Mouse (Mus musculus): ENCODE measurements around the gene Tubgcp3. TPM values are rescaled to one million over a fixed set of nuclear protein-coding genes. Genes with fewer than 3 reads are reported as not detected.

The Tubgcp3 gene
- total and polyA plus RNA-seq, 2 experiments = 19.1 to 21.9 TPM

GRCm38 (mm10) chr8:12650495-12650894 is 21.6 kb downstream of the Tubgcp3 start:
- Histone ChIP-seq H3K79me2 (ENCODE audit: control insufficient read depth, insufficient read depth, low read length) (no peaks in the 10 kb centered on the region), H3K27me3 (ENCODE audit: control insufficient read depth, insufficient read depth, low read length) (no peaks in the 10 kb centered on the region), H3K9ac (ENCODE audit: low read depth, low read length) (no peak overlapping the region), H3K4me3 (ENCODE audit: insufficient read depth, low read depth, low read length) (no peak overlapping the region), H3K36me3 (ENCODE audit: control insufficient read depth, insufficient read depth, low read length) (peaks cover 31% of the 10 kb centered on the region), H3K27ac (replicated peaks; ENCODE audit: insufficient read depth, low read depth, low read length) (no peak overlapping the region), H3K4me1 (ENCODE audit: control insufficient read depth, insufficient read depth, low read length) (no peaks in the 10 kb centered on the region)
- DNase-seq (ENCODE audit: extremely low read depth, low read depth, low spot score) = no peak
- TF ChIP-seq CTCF (IDR thresholded peaks at IDR 0.05; ENCODE audit: low read depth, low read length) (no peak), POLR2A (IDR thresholded peaks at IDR 0.05; ENCODE audit: extremely low read depth, insufficient read depth, low read length) (no peak)
- WGBS = 88% methylated on average over 4 of the region's 4 CpGs

GRCm38 (mm10) chr8:12648951-12649350 is 23.1 kb downstream of the Tubgcp3 start:
- Histone ChIP-seq H3K79me2 (ENCODE audit: control insufficient read depth, insufficient read depth, low read length) (no peaks in the 10 kb centered on the region), H3K27me3 (ENCODE audit: control insufficient read depth, insufficient read depth, low read length) (no peaks in the 10 kb centered on the region), H3K4me1 (ENCODE audit: control insufficient read depth, insufficient read depth, low read length) (no peaks in the 10 kb centered on the region), H3K4me3 (ENCODE audit: insufficient read depth, low read depth, low read length) (no peak overlapping the region), H3K36me3 (ENCODE audit: control insufficient read depth, insufficient read depth, low read length) (peaks cover 30% of the 10 kb centered on the region), H3K9ac (ENCODE audit: low read depth, low read length) (no peak overlapping the region), H3K27ac (replicated peaks; ENCODE audit: insufficient read depth, low read depth, low read length) (no peak overlapping the region)
- no peak for DNase-seq (ENCODE audit: extremely low read depth, low read depth, low spot score)
- WGBS = 96% methylated on average over 4 of the region's 4 CpGs
- TF ChIP-seq CTCF (IDR thresholded peaks at IDR 0.05; ENCODE audit: low read depth, low read length) (no peak), POLR2A (IDR thresholded peaks at IDR 0.05; ENCODE audit: extremely low read depth, insufficient read depth, low read length) (no peak)

- TF ChIP-seq POLR2A (IDR thresholded peaks at IDR 0.05; ENCODE audit: extremely low read depth, insufficient read depth, low read length) (no peak), CTCF (IDR thresholded peaks at IDR 0.05; ENCODE audit: low read depth, low read length) (no peak)
- Histone ChIP-seq H3K79me2 (ENCODE audit: control insufficient read depth, insufficient read depth, low read length) (no peaks in the 10 kb centered on the region), H3K9ac (ENCODE audit: low read depth, low read length) (no peak overlapping the region), H3K27me3 (ENCODE audit: control insufficient read depth, insufficient read depth, low read length) (no peaks in the 10 kb centered on the region), H3K4me3 (ENCODE audit: insufficient read depth, low read depth, low read length) (no peak overlapping the region), H3K4me1 (ENCODE audit: control insufficient read depth, insufficient read depth, low read length) (no peaks in the 10 kb centered on the region), H3K27ac (replicated peaks; ENCODE audit: insufficient read depth, low read depth, low read length) (no peak overlapping the region), H3K36me3 (ENCODE audit: control insufficient read depth, insufficient read depth, low read length) (peaks cover 21% of the 10 kb centered on the region)
- 30% methylated on average over 4 of the region's 4 CpGs for WGBS
- DNase-seq (ENCODE audit: extremely low read depth, low read depth, low spot score) = peak; percentile 74
These were observed 25.5 kb downstream of the Tubgcp3 start for GRCm38 (mm10) chr8:12646536-12646935.

GRCm38 (mm10) chr8:12644894-12645293 is 27.2 kb downstream of the Tubgcp3 start:
- no peak overlapping the region for H3K4me3 ChIP-seq (ENCODE audit: insufficient read depth, low read depth, low read length)
- H3K27me3 ChIP-seq (ENCODE audit: control insufficient read depth, insufficient read depth, low read length) = no peaks in the 10 kb centered on the region
- no peak overlapping the region for H3K27ac ChIP-seq (replicated peaks; ENCODE audit: insufficient read depth, low read depth, low read length)
- no peak for TF ChIP-seq CTCF (IDR thresholded peaks at IDR 0.05; ENCODE audit: low read depth, low read length)
- no peaks in the 10 kb centered on the region for H3K4me1 ChIP-seq (ENCODE audit: control insufficient read depth, insufficient read depth, low read length)
- no peak overlapping the region for H3K9ac ChIP-seq (ENCODE audit: low read depth, low read length)
- WGBS = 90% methylated on average over 7 of the region's 7 CpGs
- H3K36me3 ChIP-seq (ENCODE audit: control insufficient read depth, insufficient read depth, low read length) = peaks cover 21% of the 10 kb centered on the region
- no peak for DNase-seq (ENCODE audit: extremely low read depth, low read depth, low spot score)
- no peaks in the 10 kb centered on the region for H3K79me2 ChIP-seq (ENCODE audit: control insufficient read depth, insufficient read depth, low read length)

GRCm38 (mm10) chr8:12644341-12644740 is 27.7 kb downstream of the Tubgcp3 start:
- H3K27ac ChIP-seq (replicated peaks; ENCODE audit: insufficient read depth, low read depth, low read length) = no peak overlapping the region
- TF ChIP-seq CTCF (IDR thresholded peaks at IDR 0.05; ENCODE audit: low read depth, low read length) = no peak
- no peak for TF ChIP-seq POLR2A (IDR thresholded peaks at IDR 0.05; ENCODE audit: extremely low read depth, insufficient read depth, low read length)

GRCm38 (mm10) chr8:12641527-12641926 is 30.5 kb downstream of the Tubgcp3 start:
- Histone ChIP-seq H3K9ac (ENCODE audit: low read depth, low read length) (no peak overlapping the region), H3K4me1 (ENCODE audit: control insufficient read depth, insufficient read depth, low read length) (no peaks in the 10 kb centered on the region), H3K36me3 (ENCODE audit: control insufficient read depth, insufficient read depth, low read length) (peaks cover 14% of the 10 kb centered on the region; the same call in 1 of the 2 replicates), H3K79me2 (ENCODE audit: control insufficient read depth, insufficient read depth, low read length) (no peaks in the 10 kb centered on the region), H3K4me3 (ENCODE audit: insufficient read depth, low read depth, low read length) (no peak overlapping the region), H3K27me3 (ENCODE audit: control insufficient read depth, insufficient read depth, low read length) (no peaks in the 10 kb centered on the region), H3K27ac (replicated peaks; ENCODE audit: insufficient read depth, low read depth, low read length) (no peak overlapping the region)
- no peak for DNase-seq (ENCODE audit: extremely low read depth, low read depth, low spot score)
- WGBS = 96% methylated on average over 6 of the region's 6 CpGs
- no peak for TF ChIP-seq CTCF (IDR thresholded peaks at IDR 0.05; ENCODE audit: low read depth, low read length)

More at GRCm38 (mm10) chr8:12644341-12644740, 27.7 kb downstream of the Tubgcp3 start:
- WGBS = 95% methylated on average over 8 of the region's 8 CpGs
- H3K27me3 ChIP-seq (ENCODE audit: control insufficient read depth, insufficient read depth, low read length) = no peaks in the 10 kb centered on the region
- no peak for DNase-seq (ENCODE audit: extremely low read depth, low read depth, low spot score)
- H3K36me3 ChIP-seq (ENCODE audit: control insufficient read depth, insufficient read depth, low read length) = peaks cover 22% of the 10 kb centered on the region
- no peak overlapping the region for H3K9ac ChIP-seq (ENCODE audit: low read depth, low read length)
- no peaks in the 10 kb centered on the region for H3K4me1 ChIP-seq (ENCODE audit: control insufficient read depth, insufficient read depth, low read length)
- no peak overlapping the region for H3K4me3 ChIP-seq (ENCODE audit: insufficient read depth, low read depth, low read length)
- H3K79me2 ChIP-seq (ENCODE audit: control insufficient read depth, insufficient read depth, low read length) = no peaks in the 10 kb centered on the region
